Mouse (Mus musculus): ENCODE measurements around the gene Plekhm1. TPM values are rescaled to one million over a fixed set of nuclear protein-coding genes. Genes with fewer than 3 reads are reported as not detected.
"Not testable (repeated sequence)": the region's sequence is repeated elsewhere in the genome, so short reads cannot be mapped to it uniquely, and the experiment has no call there.

Plekhm1 gene
- 6.4 and 7.6 TPM in 2 replicates for polyA plus RNA-seq (2014; fragmentation: Nextera tagmentation; extraction: Ambion mirVana)

DNA sequence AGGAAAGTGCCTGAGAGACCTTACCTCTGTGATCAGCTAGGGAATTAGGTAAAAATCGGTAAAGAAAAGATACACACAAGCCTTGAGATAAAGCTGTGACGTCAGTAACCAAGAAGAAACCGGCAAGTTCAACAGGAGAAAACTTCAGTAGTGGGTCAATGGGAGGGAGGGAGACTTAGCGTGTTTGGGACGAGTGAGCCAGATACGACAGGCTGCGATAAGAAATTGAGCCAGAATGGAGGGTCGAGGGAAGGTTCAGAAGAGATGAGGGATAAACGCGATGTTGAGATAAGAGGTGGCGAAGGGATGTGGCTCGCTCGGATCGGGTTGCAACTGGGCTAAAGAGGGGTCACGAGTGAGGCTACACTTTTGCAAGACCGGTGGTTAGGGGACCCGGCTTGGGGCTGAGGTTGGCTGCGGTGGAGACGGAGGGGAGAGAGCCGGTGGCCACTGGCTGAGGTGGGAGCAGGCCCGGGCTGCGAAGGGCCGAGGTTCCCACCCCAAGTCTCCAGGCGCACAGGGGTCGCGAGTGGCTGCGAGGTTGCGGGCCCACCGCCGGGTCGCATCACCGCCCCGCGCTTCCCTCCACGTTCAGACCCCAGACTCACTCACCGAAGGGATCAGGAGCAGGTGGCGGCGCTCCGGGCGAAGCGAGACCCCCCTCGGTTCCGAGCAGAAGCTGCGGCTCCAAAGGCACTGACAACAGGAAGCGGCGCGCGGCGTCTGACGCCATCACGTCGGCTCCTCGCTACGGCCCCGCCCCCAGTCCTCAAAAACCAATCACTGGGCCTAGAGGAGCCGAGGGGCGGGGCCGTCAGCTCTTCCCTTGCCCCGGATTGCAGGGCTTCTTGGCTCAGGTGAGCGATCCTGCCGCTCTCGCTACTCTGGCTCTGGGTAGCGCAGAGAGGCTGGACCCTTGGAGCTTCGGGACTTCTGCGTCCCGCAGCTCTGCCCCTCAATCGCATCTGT is at the start of gene Plekhm1:
TSS of gene Plekhm1 (minus strand) at position 707 of the 969 bp plus-strand sequence.
- H3K9ac ChIP-seq (ENCODE audit: low read length) = peak within 1 kb of the TSS; percentile 83
- no peaks in the 10 kb centered on the region for H3K27me3 ChIP-seq (ENCODE audit: control insufficient read depth, insufficient read depth, low read length)
- H3K36me3 ChIP-seq (ENCODE audit: control insufficient read depth, insufficient read depth, low read length) = no peaks in the 10 kb centered on the region
- H3K9me3 ChIP-seq (ENCODE audit: control insufficient read depth, low read length) = no peaks in the 10 kb centered on the region
- peaks cover 10% of the 10 kb centered on the region; the same call in 1 of the 2 replicates for H3K4me1 ChIP-seq (ENCODE audit: control insufficient read depth, insufficient read depth, low read length)
- no peak within 1 kb of the TSS; the same call in 1 of the 2 replicates for H3K27ac ChIP-seq (ENCODE audit: low read depth, low read length)
- ATAC-seq (ENCODE audit: low FRiP score) (peak; percentile 98), DNase-seq (ENCODE audit: low spot score, missing footprints) (peak; percentile 99)
- peak within 1 kb of the TSS; percentile 84 for H3K4me2 ChIP-seq
- WGBS = under 1% methylated on average over 61 of the region's 67 CpGs
- H3K4me3 ChIP-seq (ENCODE audit: low read depth, low read length) = peak within 1 kb of the TSS; percentile 86

DNA sequence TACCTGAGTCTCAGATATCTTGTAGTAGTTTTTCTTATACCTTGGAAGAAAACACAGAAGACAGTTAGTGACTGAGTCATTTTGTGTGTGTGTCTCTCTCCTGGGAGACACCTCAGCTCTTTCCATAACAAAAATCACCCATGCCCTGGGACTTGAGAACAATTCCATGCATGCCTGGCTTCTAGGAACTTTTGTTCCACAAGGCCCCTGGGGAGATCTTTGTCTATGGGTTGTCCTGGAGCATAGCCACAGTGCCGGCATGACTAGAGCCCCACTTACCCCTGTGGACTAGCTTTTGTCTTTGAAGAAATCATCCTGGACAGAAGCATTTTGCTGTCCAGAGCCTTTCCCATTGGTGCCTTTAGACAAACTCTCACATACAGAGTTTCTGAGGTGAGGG is 38.6 kb upstream of the Plekhm1 start:
- not testable (repeated sequence) for H3K27me3 ChIP-seq (ENCODE audit: control insufficient read depth, insufficient read depth, low read length); H3K36me3 ChIP-seq (ENCODE audit: control insufficient read depth, insufficient read depth, low read length); H3K4me3 ChIP-seq (ENCODE audit: low read depth, low read length); H3K4me1 ChIP-seq (ENCODE audit: control insufficient read depth, insufficient read depth, low read length); H3K9ac ChIP-seq (ENCODE audit: low read length); H3K4me2 ChIP-seq; H3K9me3 ChIP-seq (ENCODE audit: control insufficient read depth, low read length); H3K27ac ChIP-seq (ENCODE audit: low read depth, low read length); ATAC-seq (ENCODE audit: low FRiP score); DNase-seq (ENCODE audit: low spot score, missing footprints)
- 33% methylated on average over 1 of the region's 1 CpGs for WGBS

DNA sequence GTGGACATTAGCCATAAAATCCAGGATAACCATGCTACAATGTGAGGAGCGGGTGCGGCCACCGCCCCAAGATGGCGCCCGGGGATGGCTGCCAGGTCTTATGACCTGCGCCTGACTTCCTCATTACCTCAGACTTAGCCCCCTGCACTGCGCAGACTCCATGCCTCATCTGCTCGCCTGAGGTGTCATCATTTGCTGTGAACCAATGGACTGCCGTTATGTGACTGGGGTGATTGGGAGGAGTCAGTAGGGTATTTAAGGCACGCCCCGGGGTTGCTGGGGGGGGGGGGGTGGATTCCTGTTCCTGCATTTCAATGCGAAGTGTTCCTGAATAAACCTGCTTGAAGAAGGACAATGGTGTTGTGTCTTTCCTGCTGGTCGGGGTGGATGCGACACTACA is 37.2 kb upstream of the Plekhm1 start:
- not testable (repeated sequence) for ATAC-seq (ENCODE audit: low FRiP score); H3K27ac ChIP-seq (ENCODE audit: low read depth, low read length); H3K36me3 ChIP-seq (ENCODE audit: control insufficient read depth, insufficient read depth, low read length); H3K9me3 ChIP-seq (ENCODE audit: control insufficient read depth, low read length); H3K4me1 ChIP-seq (ENCODE audit: control insufficient read depth, insufficient read depth, low read length); DNase-seq (ENCODE audit: low spot score, missing footprints); H3K27me3 ChIP-seq (ENCODE audit: control insufficient read depth, insufficient read depth, low read length); H3K4me3 ChIP-seq (ENCODE audit: low read depth, low read length); H3K9ac ChIP-seq (ENCODE audit: low read length); H3K4me2 ChIP-seq
- WGBS = 93% methylated on average over 14 of the region's 14 CpGs

DNA sequence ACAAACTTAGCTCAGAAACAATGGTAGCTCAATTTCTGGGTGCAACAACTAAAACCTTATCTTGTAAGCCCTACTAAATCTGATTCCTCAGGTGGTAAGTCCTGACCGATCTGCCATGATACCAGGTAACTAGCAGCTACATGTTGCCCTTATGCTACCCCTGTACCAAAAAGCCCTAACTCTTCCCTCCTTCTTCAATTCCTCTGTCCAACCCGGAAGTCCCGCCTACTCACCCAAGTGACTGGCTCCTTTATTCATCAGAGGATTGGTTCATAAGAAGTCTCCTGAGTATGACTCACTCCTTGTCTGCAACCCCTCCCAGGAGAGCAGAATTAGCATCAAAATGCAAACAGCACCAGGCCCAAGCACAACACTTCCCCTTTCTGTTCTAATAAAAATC is 31.2 kb upstream of the Plekhm1 start:
- Histone ChIP-seq H3K27ac (ENCODE audit: low read depth, low read length) (no peak overlapping the region), H3K4me3 (ENCODE audit: low read depth, low read length) (no peak overlapping the region), H3K27me3 (ENCODE audit: control insufficient read depth, insufficient read depth, low read length) (no peaks in the 10 kb centered on the region), H3K4me1 (ENCODE audit: control insufficient read depth, insufficient read depth, low read length) (no peaks in the 10 kb centered on the region), H3K36me3 (ENCODE audit: control insufficient read depth, insufficient read depth, low read length) (no peaks in the 10 kb centered on the region), H3K9ac (ENCODE audit: low read length) (no peak overlapping the region), H3K4me2 (no peak overlapping the region), H3K9me3 (ENCODE audit: control insufficient read depth, low read length) (no peaks in the 10 kb centered on the region)
- WGBS = 91% methylated on average over 3 of the region's 3 CpGs
- DNase-seq (ENCODE audit: low spot score, missing footprints) = no peak
- ATAC-seq (ENCODE audit: low FRiP score) = no peak

DNA sequence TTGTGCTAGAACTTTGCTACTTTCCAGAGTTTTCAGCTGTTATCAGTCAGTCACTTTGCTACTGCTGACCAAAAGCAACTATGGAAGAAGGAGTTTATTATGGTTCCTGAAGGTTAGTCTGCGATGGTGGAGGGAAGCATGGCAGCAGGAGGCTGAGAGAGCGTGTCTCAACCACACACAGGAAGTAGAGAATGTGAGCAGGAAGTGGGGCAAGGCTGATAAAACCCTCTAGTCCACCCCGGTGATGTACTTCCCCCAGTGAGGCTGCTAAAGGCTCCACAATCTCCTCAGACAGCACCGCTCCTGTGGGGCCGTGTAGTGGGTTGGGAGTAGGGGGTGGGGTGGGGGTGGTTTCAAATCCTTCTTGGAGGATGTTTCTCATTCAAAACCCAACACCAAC is 23.8 kb upstream of the Plekhm1 start:
- Histone ChIP-seq H3K9me3 (ENCODE audit: control insufficient read depth, low read length) (no peaks in the 10 kb centered on the region), H3K4me1 (ENCODE audit: control insufficient read depth, insufficient read depth, low read length) (no peaks in the 10 kb centered on the region), H3K4me3 (ENCODE audit: low read depth, low read length) (no peak overlapping the region), H3K4me2 (no peak overlapping the region), H3K27me3 (ENCODE audit: control insufficient read depth, insufficient read depth, low read length) (no peaks in the 10 kb centered on the region), H3K27ac (ENCODE audit: low read depth, low read length) (no peak overlapping the region), H3K36me3 (ENCODE audit: control insufficient read depth, insufficient read depth, low read length) (no peaks in the 10 kb centered on the region), H3K9ac (ENCODE audit: low read length) (no peak overlapping the region)
- no peak for ATAC-seq (ENCODE audit: low FRiP score)
- DNase-seq (ENCODE audit: low spot score, missing footprints) = no peak
- WGBS = 86% methylated on average over 5 of the region's 5 CpGs

DNA sequence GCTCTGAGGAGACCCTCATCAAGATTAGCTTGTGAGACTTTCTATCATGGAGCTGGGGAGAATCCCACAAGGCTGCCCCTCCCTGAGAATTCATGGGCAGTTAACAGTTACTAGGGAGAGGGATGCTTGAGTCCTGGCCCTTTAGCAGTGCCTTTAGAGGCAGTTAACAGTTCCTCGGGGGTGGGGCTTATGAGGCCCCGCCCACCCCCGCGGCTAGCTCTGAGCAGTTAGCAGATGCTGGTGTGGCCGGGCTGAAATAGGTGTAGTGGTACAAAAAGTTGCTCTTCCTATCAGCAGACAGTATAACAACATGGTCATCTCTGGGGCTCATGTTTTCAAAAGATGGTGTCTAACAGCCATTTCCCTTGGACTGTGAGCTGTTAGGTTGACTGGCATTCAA is 12.5 kb upstream of the Plekhm1 start:
- ATAC-seq (ENCODE audit: low FRiP score) (no peak), DNase-seq (ENCODE audit: low spot score, missing footprints) (no peak)
- Histone ChIP-seq H3K27ac (ENCODE audit: low read depth, low read length) (no peak overlapping the region), H3K4me1 (ENCODE audit: control insufficient read depth, insufficient read depth, low read length) (no peaks in the 10 kb centered on the region), H3K4me3 (ENCODE audit: low read depth, low read length) (no peak overlapping the region), H3K36me3 (ENCODE audit: control insufficient read depth, insufficient read depth, low read length) (no peaks in the 10 kb centered on the region), H3K27me3 (ENCODE audit: control insufficient read depth, insufficient read depth, low read length) (no peaks in the 10 kb centered on the region), H3K4me2 (no peak overlapping the region), H3K9ac (ENCODE audit: low read length) (no peak overlapping the region), H3K9me3 (ENCODE audit: control insufficient read depth, low read length) (no peaks in the 10 kb centered on the region)
- WGBS = 38% methylated on average over 5 of the region's 5 CpGs

DNA sequence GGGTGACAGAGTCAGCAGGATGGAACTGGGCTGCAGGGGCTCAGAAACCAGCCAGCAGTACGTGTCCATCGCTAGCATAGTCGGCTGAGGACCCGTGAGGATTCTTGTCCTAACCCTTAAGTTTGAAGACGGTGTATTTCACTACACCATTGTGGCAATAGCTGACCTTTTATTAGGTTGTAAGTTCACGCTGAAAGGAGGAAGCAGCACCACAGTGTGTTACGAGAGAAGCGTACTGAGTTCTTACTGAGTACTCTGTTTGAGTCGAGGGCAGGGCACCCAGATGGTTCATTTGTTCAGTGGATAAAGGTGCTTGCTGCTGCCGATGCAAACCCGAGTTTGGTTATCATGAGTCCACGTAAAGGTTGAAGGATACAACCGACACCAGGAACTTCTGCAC is 7.2 kb upstream of the Plekhm1 start:
- H3K9me3 ChIP-seq (ENCODE audit: control insufficient read depth, low read length) = no peaks in the 10 kb centered on the region
- H3K4me1 ChIP-seq (ENCODE audit: control insufficient read depth, insufficient read depth, low read length) = no peaks in the 10 kb centered on the region
- H3K27ac ChIP-seq (ENCODE audit: low read depth, low read length) = no peak overlapping the region
- no peaks in the 10 kb centered on the region for H3K27me3 ChIP-seq (ENCODE audit: control insufficient read depth, insufficient read depth, low read length)
- no peak overlapping the region for H3K4me2 ChIP-seq
- DNase-seq (ENCODE audit: low spot score, missing footprints) = no peak
- no peak overlapping the region for H3K4me3 ChIP-seq (ENCODE audit: low read depth, low read length)
- H3K36me3 ChIP-seq (ENCODE audit: control insufficient read depth, insufficient read depth, low read length) = no peaks in the 10 kb centered on the region
- whole genome bisulfite sequencing = 86% methylated on average over 13 of the region's 13 CpGs
- H3K9ac ChIP-seq (ENCODE audit: low read length) = no peak overlapping the region
- ATAC-seq (ENCODE audit: low FRiP score) = no peak

DNA sequence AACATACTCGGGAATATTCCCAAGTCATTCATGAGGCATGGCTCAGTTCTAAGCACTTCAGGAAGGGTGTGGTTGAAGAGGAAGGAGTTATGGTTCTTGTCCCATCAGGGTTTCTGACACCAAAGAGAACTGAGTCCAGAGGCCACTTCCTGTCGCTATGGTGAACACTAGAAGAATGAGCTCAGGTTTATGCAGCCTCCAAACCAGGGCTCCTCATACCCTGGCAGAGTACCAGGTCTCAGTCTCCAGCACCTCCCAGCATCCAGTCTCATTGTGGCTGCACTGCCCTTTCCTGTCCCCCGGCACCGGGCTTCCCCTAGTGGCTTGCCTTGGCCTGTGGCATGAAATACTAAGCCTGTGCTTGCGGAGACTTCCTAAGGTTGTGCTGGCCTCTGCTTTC is 6.7 kb upstream of the Plekhm1 start:
- no peaks in the 10 kb centered on the region for H3K9me3 ChIP-seq (ENCODE audit: control insufficient read depth, low read length)
- DNase-seq (ENCODE audit: low spot score, missing footprints) (no peak), ATAC-seq (ENCODE audit: low FRiP score) (no peak)
- no peak overlapping the region for H3K4me3 ChIP-seq (ENCODE audit: low read depth, low read length)
- no peaks in the 10 kb centered on the region for H3K4me1 ChIP-seq (ENCODE audit: control insufficient read depth, insufficient read depth, low read length)
- no peak overlapping the region for H3K4me2 ChIP-seq
- WGBS = 73% methylated on average over 5 of the region's 5 CpGs
- H3K27ac ChIP-seq (ENCODE audit: low read depth, low read length) = no peak overlapping the region
- H3K27me3 ChIP-seq (ENCODE audit: control insufficient read depth, insufficient read depth, low read length) = no peaks in the 10 kb centered on the region
- H3K36me3 ChIP-seq (ENCODE audit: control insufficient read depth, insufficient read depth, low read length) = no peaks in the 10 kb centered on the region
- no peak overlapping the region for H3K9ac ChIP-seq (ENCODE audit: low read length)

DNA sequence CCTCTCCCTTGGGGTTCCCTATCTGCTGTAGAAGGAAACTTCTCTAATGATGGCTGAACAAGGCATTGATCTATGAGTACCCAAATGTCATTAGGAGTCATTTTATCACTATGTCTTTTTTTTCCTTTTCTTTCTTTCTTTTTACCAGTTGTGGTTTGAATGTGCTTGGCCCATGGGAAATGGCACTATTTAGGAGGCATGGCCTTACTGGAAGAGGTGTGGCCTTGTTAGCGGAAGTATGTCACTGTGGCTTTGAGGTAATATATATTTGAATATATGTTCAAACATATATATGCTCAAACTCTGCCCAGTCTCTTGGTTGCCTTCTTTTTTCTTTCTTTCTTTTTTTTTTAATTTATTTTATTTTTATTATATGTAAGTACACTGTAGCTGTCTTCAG is 1.0 kb upstream of the Plekhm1 start:
- no peaks in the 10 kb centered on the region for H3K27me3 ChIP-seq (ENCODE audit: control insufficient read depth, insufficient read depth, low read length)
- no peak overlapping the region for H3K4me3 ChIP-seq (ENCODE audit: low read depth, low read length)
- no peak for DNase-seq (ENCODE audit: low spot score, missing footprints)
- no peaks in the 10 kb centered on the region for H3K36me3 ChIP-seq (ENCODE audit: control insufficient read depth, insufficient read depth, low read length)
- H3K9ac ChIP-seq (ENCODE audit: low read length) = no peak overlapping the region
- 94% methylated on average over 1 of the region's 1 CpGs for WGBS
- H3K4me1 ChIP-seq (ENCODE audit: control insufficient read depth, insufficient read depth, low read length) = peaks cover 10% of the 10 kb centered on the region; the same call in 1 of the 2 replicates
- no peak for ATAC-seq (ENCODE audit: low FRiP score)
- no peak overlapping the region for H3K4me2 ChIP-seq
- H3K9me3 ChIP-seq (ENCODE audit: control insufficient read depth, low read length) = no peaks in the 10 kb centered on the region
- no peak overlapping the region for H3K27ac ChIP-seq (ENCODE audit: low read depth, low read length)

All from midbrain, embryonic 11.5 days (tissue).